8 mouse cellular contexts compared by ENCODE assay signal in genomic region chr7:24586828-24587227, GRCm38 (mm10). TPM values are rescaled to one million over a fixed set of nuclear protein-coding genes. Genes with fewer than 3 reads are reported as not detected.
DNase-seq lines count a peak whose midpoint lies in the region; ATAC-seq and TF ChIP-seq lines count a peak whose summit lies in the region.

No protein-coding gene starts in this region.

- peak overlapping the region; percentile 63 for H3K4me2 ChIP-seq in kidney, embryonic 16.5 days (replicated peaks; ENCODE audit: low read depth, low read length)
- H3K4me2 ChIP-seq in embryonic facial prominence, embryonic 14.5 days (ENCODE audit: low read depth, low read length): peak overlapping the region; percentile 63
- H3K4me2 ChIP-seq in intestine, postnatal 0 days (replicated peaks; ENCODE audit: low read depth): peak overlapping the region; percentile 59
- peak overlapping the region; percentile 72 for H3K4me2 ChIP-seq in neural tube, embryonic 13.5 days

- H3K27me3 ChIP-seq in kidney, embryonic 16.5 days (ENCODE audit: insufficient read depth, low read length): peaks cover 18% of the 10 kb centered on the region
- peaks cover 22% of the 10 kb centered on the region for H3K27me3 ChIP-seq in embryonic facial prominence, embryonic 14.5 days (replicated peaks; ENCODE audit: control insufficient read depth, insufficient read depth, low read length)
- peaks cover 15% of the 10 kb centered on the region; the same call in 1 of the 2 replicates for H3K27me3 ChIP-seq in intestine, postnatal 0 days (replicated peaks; ENCODE audit: control insufficient read depth, insufficient read depth, low read length)
- peaks cover 25% of the 10 kb centered on the region for H3K27me3 ChIP-seq in neural tube, embryonic 13.5 days

- H3K4me1 ChIP-seq in kidney, embryonic 16.5 days (ENCODE audit: insufficient read depth, low read length): peaks cover 6% of the 10 kb centered on the region
- no peaks in the 10 kb centered on the region; the same call in 1 of the 2 replicates for H3K4me1 ChIP-seq in embryonic facial prominence, embryonic 14.5 days (ENCODE audit: control insufficient read depth, insufficient read depth, low read length)
- peaks cover 5% of the 10 kb centered on the region; the same call in 1 of the 2 replicates for H3K4me1 ChIP-seq in intestine, postnatal 0 days (replicated peaks; ENCODE audit: control insufficient read depth, insufficient read depth, low read length)
- peaks cover 13% of the 10 kb centered on the region for H3K4me1 ChIP-seq in neural tube, embryonic 13.5 days (replicated peaks)

- no peak for TF ChIP-seq CTCF in intestine, postnatal 0 days (IDR thresholded peaks at IDR 0.05; ENCODE audit: low read depth)

- no peak overlapping the region for H3K27ac ChIP-seq in kidney, embryonic 16.5 days (ENCODE audit: low read length)
- no peak overlapping the region for H3K27ac ChIP-seq in embryonic facial prominence, embryonic 14.5 days (replicated peaks; ENCODE audit: low read depth, low read length)
- no peak overlapping the region for H3K27ac ChIP-seq in intestine, postnatal 0 days (ENCODE audit: low read depth, low read length)
- no peak overlapping the region for H3K27ac ChIP-seq in neural tube, embryonic 13.5 days (replicated peaks)

- WGBS in kidney, embryonic 16.5 days: 7% methylated on average over 8 of the region's 8 CpGs
- 10% methylated on average over 8 of the region's 8 CpGs for WGBS in embryonic facial prominence, embryonic 14.5 days
- WGBS in intestine, postnatal 0 days: 9% methylated on average over 8 of the region's 8 CpGs
- 6% methylated on average over 8 of the region's 8 CpGs for WGBS in neural tube, embryonic 13.5 days

- peak overlapping the region; percentile 74 for H3K9ac ChIP-seq in kidney, embryonic 16.5 days (replicated peaks; ENCODE audit: low read length)
- H3K9ac ChIP-seq in embryonic facial prominence, embryonic 14.5 days (ENCODE audit: low read depth, low read length): peak overlapping the region; percentile 65
- peak overlapping the region; percentile 12 for H3K9ac ChIP-seq in intestine, postnatal 0 days (ENCODE audit: low read depth, low read length)
- H3K9ac ChIP-seq in neural tube, embryonic 13.5 days: peak overlapping the region; percentile 85

- no peak for DNase-seq in kidney, adult 8-10 months
- peak; percentile 47 for DNase-seq in embryonic facial prominence, embryonic 14.5 days (ENCODE audit: low spot score)
- no peak for DNase-seq in cerebellum, adult 9-11 months
- DNase-seq in urinary bladder, postnatal 10 days (ENCODE audit: low spot score): no peak
- no peak for DNase-seq in kidney, postnatal 25 days

- ATAC-seq in kidney, embryonic 16.5 days (ENCODE audit: low FRiP score, low TSS enrichment): peak; percentile 50
- ATAC-seq in embryonic facial prominence, embryonic 14.5 days (ENCODE audit: low read depth): peak; percentile 77; the same call in 1 of the 2 replicates
- ATAC-seq in intestine, postnatal 0 days: peak; percentile 53
- peak; percentile 73 for ATAC-seq in neural tube, embryonic 13.5 days (ENCODE audit: low read depth)

- peak overlapping the region; percentile 51 for H3K4me3 ChIP-seq in kidney, embryonic 16.5 days (ENCODE audit: low read length)
- peak overlapping the region; percentile 47 for H3K4me3 ChIP-seq in embryonic facial prominence, embryonic 14.5 days (ENCODE audit: low read depth, low read length)
- peak overlapping the region; percentile 38 for H3K4me3 ChIP-seq in intestine, postnatal 0 days (ENCODE audit: low read depth, low read length)
- H3K4me3 ChIP-seq in neural tube, embryonic 13.5 days: peak overlapping the region; percentile 61

- H3K9me3 ChIP-seq in kidney, embryonic 16.5 days (ENCODE audit: low read length): 0 out of 2 replicates have a peak, but pooled peaks cover 3% of the 10 kb centered on the region
- H3K9me3 ChIP-seq in embryonic facial prominence, embryonic 14.5 days (ENCODE audit: control insufficient read depth, low read length): no peaks in the 10 kb centered on the region
- H3K9me3 ChIP-seq in intestine, postnatal 0 days (ENCODE audit: control insufficient read depth): no peaks in the 10 kb centered on the region
- H3K9me3 ChIP-seq in neural tube, embryonic 13.5 days: no peaks in the 10 kb centered on the region

- no peaks in the 10 kb centered on the region for H3K36me3 ChIP-seq in kidney, embryonic 16.5 days (ENCODE audit: insufficient read depth, low read length)
- no peaks in the 10 kb centered on the region for H3K36me3 ChIP-seq in embryonic facial prominence, embryonic 14.5 days (ENCODE audit: control insufficient read depth, insufficient read depth, low read length)
- no peaks in the 10 kb centered on the region for H3K36me3 ChIP-seq in intestine, postnatal 0 days (ENCODE audit: control insufficient read depth, insufficient read depth)
- H3K36me3 ChIP-seq in neural tube, embryonic 13.5 days: no peaks in the 10 kb centered on the region

RNA-seq across cellular contexts. Expression of gene Ethe1, which starts 0.5 kb away (rescaled TPM):
- polyA plus RNA-seq in kidney, embryonic 16.5 days (2015; fragmentation: Nextera tagmentation; extraction: Ambion mirVana): 53.0 and 55.2 TPM in 2 replicates
- polyA plus RNA-seq in embryonic facial prominence, embryonic 14.5 days (2014; fragmentation: Nextera tagmentation; extraction: Ambion mirVana): 25.5 and 25.6 TPM in 2 replicates
- polyA plus RNA-seq in intestine, postnatal 0 days (2015; fragmentation: Nextera tagmentation; extraction: Ambion mirVana): 17.9 and 25.4 TPM in 2 replicates
- polyA plus RNA-seq in neural tube, embryonic 13.5 days (2015; fragmentation: Nextera tagmentation; extraction: Ambion mirVana): 18.1 and 21.9 TPM in 2 replicates

RNA-seq across cellular contexts. Expression of gene Zfp575, which starts 0.6 kb away (rescaled TPM):
- polyA plus RNA-seq in kidney, embryonic 16.5 days (2015; fragmentation: Nextera tagmentation; extraction: Ambion mirVana): 3.8 and 3.9 TPM in 2 replicates
- 4.3 and 4.6 TPM in 2 replicates for polyA plus RNA-seq in embryonic facial prominence, embryonic 14.5 days (2014; fragmentation: Nextera tagmentation; extraction: Ambion mirVana)
- 2.1 and 2.2 TPM in 2 replicates for polyA plus RNA-seq in intestine, postnatal 0 days (2015; fragmentation: Nextera tagmentation; extraction: Ambion mirVana)
- polyA plus RNA-seq in neural tube, embryonic 13.5 days (2015; fragmentation: Nextera tagmentation; extraction: Ambion mirVana): 7.7 and 8.4 TPM in 2 replicates

RNA-seq across cellular contexts. Expression of gene Phldb3, which starts 23.7 kb away (rescaled TPM):
- polyA plus RNA-seq in kidney, embryonic 16.5 days (2015; fragmentation: Nextera tagmentation; extraction: Ambion mirVana): 0.14 and 0.22 TPM in 2 replicates
- polyA plus RNA-seq in embryonic facial prominence, embryonic 14.5 days (2014; fragmentation: Nextera tagmentation; extraction: Ambion mirVana): 0.43 and 0.60 TPM in 2 replicates
- 0.65 and 0.85 TPM in 2 replicates for polyA plus RNA-seq in intestine, postnatal 0 days (2015; fragmentation: Nextera tagmentation; extraction: Ambion mirVana)
- polyA plus RNA-seq in neural tube, embryonic 13.5 days (2015; fragmentation: Nextera tagmentation; extraction: Ambion mirVana): not detected in 2 replicates

RNA-seq across cellular contexts. Expression of gene Xrcc1, which starts 40.7 kb away (rescaled TPM):
- polyA plus RNA-seq in kidney, embryonic 16.5 days (2015; fragmentation: Nextera tagmentation; extraction: Ambion mirVana): 159 and 164 TPM in 2 replicates
- polyA plus RNA-seq in embryonic facial prominence, embryonic 14.5 days (2014; fragmentation: Nextera tagmentation; extraction: Ambion mirVana): 88.4 and 97.9 TPM in 2 replicates
- polyA plus RNA-seq in intestine, postnatal 0 days (2015; fragmentation: Nextera tagmentation; extraction: Ambion mirVana): 24.5 and 26.6 TPM in 2 replicates
- 66.3 and 79.2 TPM in 2 replicates for polyA plus RNA-seq in neural tube, embryonic 13.5 days (2015; fragmentation: Nextera tagmentation; extraction: Ambion mirVana)

RNA-seq across cellular contexts. Expression of gene Pinlyp, which starts 40.9 kb away (rescaled TPM):
- polyA plus RNA-seq in kidney, embryonic 16.5 days (2015; fragmentation: Nextera tagmentation; extraction: Ambion mirVana): 0.64 and 1.0 TPM in 2 replicates
- 0.34 and 1.5 TPM in 2 replicates for polyA plus RNA-seq in embryonic facial prominence, embryonic 14.5 days (2014; fragmentation: Nextera tagmentation; extraction: Ambion mirVana)
- not detected in 2 replicates for polyA plus RNA-seq in intestine, postnatal 0 days (2015; fragmentation: Nextera tagmentation; extraction: Ambion mirVana)
- polyA plus RNA-seq in neural tube, embryonic 13.5 days (2015; fragmentation: Nextera tagmentation; extraction: Ambion mirVana): not detected in 2 replicates

Comparison
In these comparisons a context has a peak if more than half of its experiments do, and no peak if none do; other contexts are left out.
1. H3K9ac ChIP-seq: peak in every context shown above with its lines; median percentile 85 in neural tube, embryonic 13.5 days; 74 in kidney, embryonic 16.5 days; 65 in embryonic facial prominence, embryonic 14.5 days; 12 in intestine, postnatal 0 days.